Mouse (Mus musculus): ENCODE measurements around the gene Kmt2e. TPM values are rescaled to one million over a fixed set of nuclear protein-coding genes. Genes with fewer than 3 reads are reported as not detected.

The Kmt2e gene
- polyA plus RNA-seq, 1 experiment from 2014 or later = 65.2 TPM

DNA sequence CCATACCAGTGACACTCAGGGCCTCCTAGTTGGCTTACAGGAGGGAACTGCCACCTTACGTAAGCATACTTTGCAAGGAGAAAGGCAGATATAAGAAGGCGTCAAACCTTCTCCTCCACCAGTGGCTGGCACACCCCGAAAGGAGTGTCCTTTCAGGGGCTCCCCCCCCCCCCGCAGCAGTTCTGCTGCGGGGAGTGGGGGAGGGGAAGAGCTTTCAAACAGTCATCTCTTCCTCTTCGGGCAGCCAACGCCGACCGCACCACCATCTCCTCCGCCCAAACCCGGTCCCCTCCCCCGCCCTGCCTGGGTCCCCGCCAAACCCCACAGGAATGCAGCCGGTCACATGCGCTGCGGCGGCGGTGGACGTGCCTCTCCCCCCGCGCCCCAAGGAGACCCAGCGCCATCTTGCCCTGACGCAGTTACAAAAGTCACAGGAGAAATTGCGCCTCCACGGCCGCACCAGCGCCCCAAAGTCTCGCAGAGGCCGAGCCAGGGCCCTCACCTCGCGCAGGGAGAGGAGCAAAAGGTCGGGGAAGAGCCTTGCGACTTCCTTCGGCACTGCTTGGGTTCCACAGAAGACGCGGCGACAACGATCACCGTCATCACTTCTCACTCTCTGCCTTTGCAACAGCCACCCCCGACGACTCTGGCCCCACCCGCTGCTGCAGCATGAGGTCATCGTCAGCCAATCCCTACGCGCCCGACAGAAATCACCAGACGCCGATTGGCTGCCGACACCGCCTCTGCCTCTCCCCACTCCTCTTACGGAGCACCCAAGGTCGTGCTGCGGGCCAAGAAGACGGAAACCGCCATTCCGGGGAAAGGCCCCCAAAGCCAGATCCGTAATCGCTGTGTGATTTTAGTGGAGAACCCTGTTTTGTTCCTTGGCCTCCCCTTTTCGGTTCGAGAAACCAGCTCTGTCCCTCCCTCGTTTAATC, 1.3 kb upstream of the Kmt2e start:
- H3K9ac ChIP-seq (ENCODE audit: low read depth, low read length) = peak overlapping the region; percentile 100
- no peaks in the 10 kb centered on the region for H3K36me3 ChIP-seq (ENCODE audit: control insufficient read depth, insufficient read depth, low read length)
- H3K4me2 ChIP-seq = peak overlapping the region; percentile 92
- H3K27ac ChIP-seq (ENCODE audit: low read depth, low read length) = peak overlapping the region; percentile 100
- peak overlapping the region; percentile 95 for H3K4me3 ChIP-seq (ENCODE audit: low read depth, low read length)
- H3K9me3 ChIP-seq (replicated peaks; ENCODE audit: control insufficient read depth, low read length) = no peaks in the 10 kb centered on the region
- under 1% methylated on average over 59 of the region's 61 CpGs for WGBS (ENCODE audit: insufficient replicate concordance)
- H3K4me1 ChIP-seq (ENCODE audit: control insufficient read depth, insufficient read depth, low read length) = peaks cover 26% of the 10 kb centered on the region
- ATAC-seq (replicated peaks; ENCODE audit: insufficient number of reproducible peaks, low FRiP score, low TSS enrichment) = peak; percentile 93
- H3K27me3 ChIP-seq (ENCODE audit: control insufficient read depth, insufficient read depth, low read length) = no peaks in the 10 kb centered on the region

DNA sequence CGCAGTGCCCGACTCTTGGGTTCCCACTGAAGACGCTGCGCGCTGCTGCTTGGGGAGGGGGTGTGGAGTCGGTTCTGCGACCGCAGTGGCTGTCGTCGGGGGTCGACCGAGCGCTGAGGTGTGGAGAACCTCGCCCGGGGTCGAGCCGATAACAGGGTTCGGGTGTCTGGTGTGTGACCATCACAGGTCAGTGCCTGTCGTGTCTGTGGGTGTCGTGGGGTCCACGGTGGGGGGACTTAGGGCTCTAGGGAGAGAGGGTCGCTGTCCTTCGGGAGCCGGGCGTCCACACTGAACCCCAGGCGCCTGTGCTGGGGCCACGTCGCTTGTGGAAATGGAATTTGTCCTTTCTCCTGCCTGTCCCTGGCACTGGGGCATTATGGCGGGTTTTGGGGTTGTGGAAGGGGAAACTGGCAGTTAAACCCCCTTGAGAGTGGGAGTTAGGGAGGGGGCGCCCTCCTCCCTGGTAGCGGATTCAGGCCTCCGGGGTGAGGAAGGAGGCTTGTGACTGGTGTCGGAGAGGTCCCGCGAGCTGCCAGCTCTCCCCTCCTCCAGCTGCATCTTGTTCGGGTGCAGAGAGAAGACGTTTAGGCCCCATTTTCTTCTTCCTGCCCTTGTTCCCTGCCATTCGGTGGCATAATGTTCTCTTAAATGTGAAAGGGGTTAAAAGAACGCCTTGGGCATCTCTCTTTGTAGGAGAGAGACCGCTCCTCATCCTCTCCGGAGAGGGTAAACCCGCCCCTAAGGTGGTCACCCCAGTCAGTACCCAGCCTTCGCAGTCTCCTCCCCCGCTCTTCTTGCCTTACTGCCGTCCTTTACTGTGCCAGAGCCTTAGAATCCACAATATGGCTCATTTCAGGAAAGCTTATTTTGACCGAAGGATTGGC, 599 bp downstream of the Kmt2e start:
- under 1% methylated on average over 46 of the region's 46 CpGs for WGBS (ENCODE audit: insufficient replicate concordance)
- ATAC-seq (replicated peaks; ENCODE audit: insufficient number of reproducible peaks, low FRiP score, low TSS enrichment) = peak; percentile 6; the same call in 1 of the 2 replicates
- H3K9ac ChIP-seq (ENCODE audit: low read depth, low read length) = peak overlapping the region; percentile 100
- peaks cover 12% of the 10 kb centered on the region for H3K4me1 ChIP-seq (ENCODE audit: control insufficient read depth, insufficient read depth, low read length)
- H3K27ac ChIP-seq (ENCODE audit: low read depth, low read length) = peak overlapping the region; percentile 100
- no peaks in the 10 kb centered on the region for H3K27me3 ChIP-seq (ENCODE audit: control insufficient read depth, insufficient read depth, low read length)
- H3K4me2 ChIP-seq = peak overlapping the region; percentile 92
- H3K9me3 ChIP-seq (replicated peaks; ENCODE audit: control insufficient read depth, low read length) = no peaks in the 10 kb centered on the region
- H3K4me3 ChIP-seq (ENCODE audit: low read depth, low read length) = peak overlapping the region; percentile 95
- H3K36me3 ChIP-seq (ENCODE audit: control insufficient read depth, insufficient read depth, low read length) = no peaks in the 10 kb centered on the region

DNA sequence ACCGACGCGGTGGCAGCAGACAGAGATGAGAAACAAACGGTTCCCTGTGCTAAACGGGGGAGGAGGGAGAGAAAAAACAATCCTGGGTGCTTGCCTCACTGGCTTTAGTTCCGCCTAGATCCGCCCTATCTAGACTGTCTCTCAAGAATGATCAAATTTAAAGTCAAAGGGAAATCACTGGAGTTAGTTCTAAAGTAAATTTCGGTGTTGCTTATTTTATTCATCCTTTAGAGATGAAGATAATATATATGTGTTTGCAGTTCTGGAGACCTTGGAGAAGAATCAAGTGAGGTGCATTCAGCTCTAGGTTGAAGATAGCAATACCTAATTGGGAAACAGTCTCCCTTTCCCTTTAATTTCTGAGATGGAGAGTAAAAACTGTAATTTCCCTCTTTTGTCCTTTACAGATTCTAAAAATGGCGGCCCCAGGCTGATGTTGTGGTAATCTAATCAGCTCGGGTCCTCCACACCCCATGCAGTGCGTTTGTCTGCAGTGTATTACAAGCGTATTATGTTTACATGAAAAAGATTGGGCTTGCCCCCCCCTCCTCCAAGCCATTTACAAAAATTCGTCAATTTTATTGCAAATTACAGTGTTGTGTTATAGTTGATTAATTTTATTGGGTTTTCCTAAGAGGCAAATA, 1.4 kb downstream of the Kmt2e start:
- Histone ChIP-seq H3K9ac (ENCODE audit: low read depth, low read length) (peak overlapping the region; percentile 100), H3K27me3 (ENCODE audit: control insufficient read depth, insufficient read depth, low read length) (no peaks in the 10 kb centered on the region), H3K27ac (ENCODE audit: low read depth, low read length) (peak overlapping the region; percentile 100), H3K36me3 (ENCODE audit: control insufficient read depth, insufficient read depth, low read length) (no peaks in the 10 kb centered on the region), H3K9me3 (replicated peaks; ENCODE audit: control insufficient read depth, low read length) (no peaks in the 10 kb centered on the region), H3K4me3 (ENCODE audit: low read depth, low read length) (peak overlapping the region; percentile 95), H3K4me1 (ENCODE audit: control insufficient read depth, insufficient read depth, low read length) (peaks cover 5% of the 10 kb centered on the region), H3K4me2 (peak overlapping the region; percentile 92)
- 1% methylated on average over 13 of the region's 13 CpGs for WGBS (ENCODE audit: insufficient replicate concordance)
- ATAC-seq (replicated peaks; ENCODE audit: insufficient number of reproducible peaks, low FRiP score, low TSS enrichment) = no peak

- no peaks in the 10 kb centered on the region for H3K36me3 ChIP-seq (ENCODE audit: control insufficient read depth, insufficient read depth, low read length)
- peak overlapping the region; percentile 56; the same call in 1 of the 2 replicates for H3K9ac ChIP-seq (ENCODE audit: low read depth, low read length)
- peak overlapping the region; percentile 92 for H3K4me2 ChIP-seq
- peaks cover 3% of the 10 kb centered on the region for H3K4me1 ChIP-seq (ENCODE audit: control insufficient read depth, insufficient read depth, low read length)
- H3K27me3 ChIP-seq (ENCODE audit: control insufficient read depth, insufficient read depth, low read length) = no peaks in the 10 kb centered on the region
- H3K9me3 ChIP-seq (replicated peaks; ENCODE audit: control insufficient read depth, low read length) = no peaks in the 10 kb centered on the region
- no peak overlapping the region for H3K27ac ChIP-seq (ENCODE audit: low read depth, low read length)
- WGBS (ENCODE audit: insufficient replicate concordance) = 19% methylated on average over 2 of the region's 2 CpGs
- H3K4me3 ChIP-seq (ENCODE audit: low read depth, low read length) = peak overlapping the region; percentile 95
- ATAC-seq (replicated peaks; ENCODE audit: insufficient number of reproducible peaks, low FRiP score, low TSS enrichment) = no peak
These were observed 2.5 kb downstream of the Kmt2e start for GRCm38 (mm10) chr5:23436735-23437134.

DNA sequence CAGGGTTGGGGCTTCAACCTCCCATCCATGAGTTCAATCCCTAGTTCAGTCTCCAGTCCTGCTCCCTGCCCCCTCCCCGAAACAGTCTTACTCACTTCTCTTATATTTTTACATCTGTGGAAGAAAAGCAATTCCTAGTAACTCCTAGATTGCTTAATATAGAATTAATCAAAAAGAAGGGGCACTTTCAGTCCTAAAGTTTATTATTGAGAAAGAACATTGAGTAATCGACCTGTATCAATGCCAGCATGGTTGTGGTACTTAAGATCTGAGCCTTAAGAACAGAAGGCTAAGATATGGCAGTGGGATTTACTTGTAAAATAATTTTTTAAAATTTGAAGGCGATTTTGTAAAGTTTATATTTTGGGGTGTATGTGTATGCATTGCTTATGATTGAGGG, 5.6 kb downstream of the Kmt2e start:
- Histone ChIP-seq H3K9ac (ENCODE audit: low read depth, low read length) (no peak overlapping the region), H3K27ac (ENCODE audit: low read depth, low read length) (no peak overlapping the region), H3K4me2 (no peak overlapping the region), H3K4me3 (ENCODE audit: low read depth, low read length) (no peak overlapping the region), H3K4me1 (ENCODE audit: control insufficient read depth, insufficient read depth, low read length) (peaks cover 9% of the 10 kb centered on the region), H3K9me3 (replicated peaks; ENCODE audit: control insufficient read depth, low read length) (no peaks in the 10 kb centered on the region), H3K36me3 (ENCODE audit: control insufficient read depth, insufficient read depth, low read length) (no peaks in the 10 kb centered on the region), H3K27me3 (ENCODE audit: control insufficient read depth, insufficient read depth, low read length) (no peaks in the 10 kb centered on the region)
- WGBS (ENCODE audit: insufficient replicate concordance) = 81% methylated on average over 3 of the region's 3 CpGs
- no peak for ATAC-seq (replicated peaks; ENCODE audit: insufficient number of reproducible peaks, low FRiP score, low TSS enrichment)

- no peak overlapping the region for H3K9ac ChIP-seq (ENCODE audit: low read depth, low read length)
- H3K4me2 ChIP-seq = no peak overlapping the region
- no peaks in the 10 kb centered on the region for H3K36me3 ChIP-seq (ENCODE audit: control insufficient read depth, insufficient read depth, low read length)
- ATAC-seq (replicated peaks; ENCODE audit: insufficient number of reproducible peaks, low FRiP score, low TSS enrichment) = no peak
- no peaks in the 10 kb centered on the region for H3K27me3 ChIP-seq (ENCODE audit: control insufficient read depth, insufficient read depth, low read length)
- H3K4me3 ChIP-seq (ENCODE audit: low read depth, low read length) = no peak overlapping the region
- no peak overlapping the region for H3K27ac ChIP-seq (ENCODE audit: low read depth, low read length)
- no peaks in the 10 kb centered on the region for H3K9me3 ChIP-seq (replicated peaks; ENCODE audit: control insufficient read depth, low read length)
- peaks cover 9% of the 10 kb centered on the region for H3K4me1 ChIP-seq (ENCODE audit: control insufficient read depth, insufficient read depth, low read length)
These were observed 6.3 kb downstream of the Kmt2e start for GRCm38 (mm10) chr5:23440572-23440971.

DNA sequence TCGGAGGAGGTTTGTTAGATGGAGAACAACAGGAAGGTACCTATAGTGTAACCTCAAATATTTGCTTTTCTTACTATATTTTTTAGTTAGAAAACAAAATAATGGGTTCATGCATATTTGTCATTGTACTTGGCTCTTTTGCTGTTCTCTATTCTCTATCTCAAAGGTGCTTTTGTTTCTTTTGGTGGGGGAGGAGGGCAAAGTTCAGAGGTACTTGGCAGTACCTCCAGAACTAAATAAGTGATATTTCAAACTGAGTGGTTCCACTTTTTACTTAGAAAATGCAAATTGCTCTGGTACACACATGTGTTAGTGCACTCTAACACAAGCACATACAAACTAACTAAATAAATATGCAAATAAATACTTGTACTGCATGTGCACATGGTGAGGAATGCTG, 7.7 kb downstream of the Kmt2e start:
- no peak for ATAC-seq (replicated peaks; ENCODE audit: insufficient number of reproducible peaks, low FRiP score, low TSS enrichment)
- Histone ChIP-seq H3K4me1 (ENCODE audit: control insufficient read depth, insufficient read depth, low read length) (peaks cover 5% of the 10 kb centered on the region), H3K9me3 (replicated peaks; ENCODE audit: control insufficient read depth, low read length) (no peaks in the 10 kb centered on the region), H3K27ac (ENCODE audit: low read depth, low read length) (no peak overlapping the region), H3K27me3 (ENCODE audit: control insufficient read depth, insufficient read depth, low read length) (no peaks in the 10 kb centered on the region), H3K4me2 (no peak overlapping the region), H3K9ac (ENCODE audit: low read depth, low read length) (no peak overlapping the region), H3K4me3 (ENCODE audit: low read depth, low read length) (no peak overlapping the region), H3K36me3 (ENCODE audit: control insufficient read depth, insufficient read depth, low read length) (no peaks in the 10 kb centered on the region)
- WGBS (ENCODE audit: insufficient replicate concordance) = 95% methylated on average over 1 of the region's 1 CpGs

- Histone ChIP-seq H3K9me3 (replicated peaks; ENCODE audit: control insufficient read depth, low read length) (no peaks in the 10 kb centered on the region), H3K27me3 (ENCODE audit: control insufficient read depth, insufficient read depth, low read length) (no peaks in the 10 kb centered on the region), H3K27ac (ENCODE audit: low read depth, low read length) (no peak overlapping the region), H3K4me3 (ENCODE audit: low read depth, low read length) (no peak overlapping the region), H3K9ac (ENCODE audit: low read depth, low read length) (no peak overlapping the region), H3K4me1 (ENCODE audit: control insufficient read depth, insufficient read depth, low read length) (peaks cover 5% of the 10 kb centered on the region), H3K4me2 (no peak overlapping the region), H3K36me3 (ENCODE audit: control insufficient read depth, insufficient read depth, low read length) (no peaks in the 10 kb centered on the region)
- 36% methylated on average over 4 of the region's 4 CpGs for WGBS (ENCODE audit: insufficient replicate concordance)
- ATAC-seq (replicated peaks; ENCODE audit: insufficient number of reproducible peaks, low FRiP score, low TSS enrichment) = no peak
These were observed 10.2 kb downstream of the Kmt2e start for GRCm38 (mm10) chr5:23444411-23444810.
